Mouse (Mus musculus) gastrocnemius, postnatal 14 days (tissue): ENCODE results near the gene Retreg1. TPM values are rescaled to one million over a fixed set of nuclear protein-coding genes. Genes with fewer than 3 reads are reported as not detected.

ENCODE experiments used
- microRNA-seq, 2 experiments: library from miRNA; unstranded; fragments of <30 nt; microRNA quantifications; one replicate each; pipeline ENCODE4 v1.2.0; 2021
- total RNA-seq, 2 experiments: library from RNA; stranded (reverse); gene quantifications; 2 replicates each; pipeline ENCODE4 v1.2.3; 2021

Retreg1 gene
- total RNA-seq, 2 experiments from 2014 or later: 90.8 to 157 TPM

Small RNA genes lying within 50 kb of the gene (microRNA-seq; reads per million reads assigned to microRNA genes)
- gene Mir7212: 0 reads per million in 2 experiments

Other genes with a start within 250 kb of the Retreg1 start
- gene Myo10, start 220.7 kb upstream of the Retreg1 start, total RNA-seq: 10 to 100 TPM; 48.2 to 50.7 TPM
- gene Zfp622, start 141.2 kb downstream of the Retreg1 start, total RNA-seq: 10 to 100 TPM; 23.8 to 24.7 TPM